In the genomic region with DNA sequence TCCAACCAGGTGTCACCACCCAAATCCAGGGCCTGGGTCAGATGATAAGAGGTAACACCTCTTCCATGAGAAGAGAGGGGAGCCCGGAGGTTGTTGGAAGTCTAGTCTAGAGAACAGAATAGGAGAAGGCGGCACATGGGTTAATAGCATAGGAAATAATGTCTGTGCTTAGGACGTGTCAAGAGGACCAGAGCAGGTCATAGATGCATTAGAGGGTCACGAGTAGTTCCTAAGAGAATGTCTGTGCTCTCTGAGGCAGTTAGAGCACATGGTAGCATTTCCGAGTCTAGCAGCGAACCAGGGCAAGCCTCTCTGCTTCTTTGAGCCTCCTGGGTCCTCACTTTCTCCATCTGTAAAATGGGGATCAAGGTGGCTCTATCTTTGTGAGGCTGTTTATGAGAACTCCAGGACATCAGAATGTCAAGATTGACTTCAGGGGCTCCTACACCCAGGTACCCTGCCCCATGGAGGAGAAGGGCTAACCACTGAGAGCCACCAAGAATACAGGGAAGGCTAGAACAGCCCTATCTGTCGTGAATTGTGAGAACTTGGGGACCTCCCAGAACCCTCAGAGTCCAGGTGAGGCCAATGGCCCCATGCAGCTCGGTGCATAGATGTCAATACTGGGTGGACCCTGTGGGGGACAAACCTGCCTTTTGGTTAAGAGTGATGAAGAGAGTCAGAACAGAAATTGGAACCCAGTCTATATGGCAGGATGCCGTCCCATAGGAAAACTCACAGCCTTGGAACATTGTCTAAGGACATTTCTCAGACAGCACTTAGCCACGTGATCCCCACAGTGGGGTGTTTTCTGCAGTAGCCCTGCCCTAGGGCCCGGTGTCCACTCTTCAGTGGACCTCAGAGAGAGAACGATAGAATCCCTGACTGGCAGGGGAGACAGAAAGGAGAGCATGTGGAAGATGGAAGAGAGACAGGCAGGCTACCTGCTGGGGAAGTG, we compare ENCODE assay signal across 11 mouse cellular contexts.
"Had no signal": no experiment of that assay in that cellular context is flagged by ENCODE, and none has a peak within 500 bp of the region (broad histone marks: within the 10 kb centered on the region; RNA-seq: fewer than 3 reads in every experiment).

No protein-coding gene starts in this region.

- ATAC-seq: intestine, embryonic 16.5 days; midbrain, embryonic 15.5 days had no signal

- H3K9me3 ChIP-seq: kidney, embryonic 15.5 days; limb, embryonic 13.5 days; midbrain, embryonic 15.5 days; neural tube, embryonic 12.5 days had no signal

- H3K27me3 ChIP-seq: kidney, embryonic 15.5 days; limb, embryonic 13.5 days; midbrain, embryonic 15.5 days; neural tube, embryonic 12.5 days had no signal

- H3K4me2 ChIP-seq: kidney, embryonic 15.5 days; limb, embryonic 13.5 days; midbrain, embryonic 15.5 days; neural tube, embryonic 12.5 days had no signal

- H3K9ac ChIP-seq: kidney, embryonic 15.5 days; limb, embryonic 13.5 days; liver, embryonic 14.5 days; midbrain, embryonic 15.5 days; neural tube, embryonic 12.5 days had no signal

- H3K36me3 ChIP-seq: kidney, embryonic 15.5 days; limb, embryonic 13.5 days; midbrain, embryonic 10.5 days; midbrain, embryonic 15.5 days; neural tube, embryonic 12.5 days had no signal

- H3K4me3 ChIP-seq: kidney, embryonic 15.5 days; limb, embryonic 13.5 days; midbrain, embryonic 10.5 days; midbrain, embryonic 15.5 days; neural tube, embryonic 12.5 days had no signal

- H3K27ac ChIP-seq: kidney, embryonic 15.5 days; limb, embryonic 13.5 days; liver, embryonic 14.5 days; midbrain, embryonic 10.5 days; midbrain, embryonic 15.5 days; neural tube, embryonic 12.5 days had no signal

- DNase-seq: kidney, adult 2 months; kidney, postnatal 14 days; left cerebral cortex, postnatal 4 days; lung, adult 18-20 months had no signal

- H3K4me1 ChIP-seq: limb, embryonic 13.5 days; midbrain, embryonic 15.5 days; neural tube, embryonic 12.5 days had no signal
